Mouse (Mus musculus) ES-CJ7 (cell line): ENCODE results near the gene Ube2d1.

Experiments used
- DNase-seq: peaks from one replicate; pipeline ENCODE4 v3.0.0; 2011; ENCODE audit warnings: low read depth, low spot score

Gene Ube2d1

DNA sequence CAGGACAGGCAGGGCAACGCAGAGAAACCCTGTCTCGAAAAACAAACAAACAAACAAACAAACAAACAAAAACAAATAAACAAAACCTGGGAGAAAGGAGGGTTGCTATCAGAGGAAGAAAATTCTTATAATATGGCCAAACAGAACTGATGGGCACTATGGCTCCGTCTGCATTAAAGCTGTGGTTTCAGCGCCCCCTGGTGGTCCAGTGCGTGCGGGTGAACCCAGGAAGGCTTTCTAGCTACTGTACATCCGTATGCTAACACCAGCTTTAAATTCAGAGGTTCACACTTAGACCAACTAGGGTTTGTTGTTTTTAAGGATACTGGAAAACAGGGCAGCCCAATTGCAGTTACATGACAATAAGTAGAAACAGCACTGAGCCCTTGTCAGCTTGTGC is 59.2 kb downstream of the Ube2d1 start:
- peak; percentile 72 for DNase-seq

DNA sequence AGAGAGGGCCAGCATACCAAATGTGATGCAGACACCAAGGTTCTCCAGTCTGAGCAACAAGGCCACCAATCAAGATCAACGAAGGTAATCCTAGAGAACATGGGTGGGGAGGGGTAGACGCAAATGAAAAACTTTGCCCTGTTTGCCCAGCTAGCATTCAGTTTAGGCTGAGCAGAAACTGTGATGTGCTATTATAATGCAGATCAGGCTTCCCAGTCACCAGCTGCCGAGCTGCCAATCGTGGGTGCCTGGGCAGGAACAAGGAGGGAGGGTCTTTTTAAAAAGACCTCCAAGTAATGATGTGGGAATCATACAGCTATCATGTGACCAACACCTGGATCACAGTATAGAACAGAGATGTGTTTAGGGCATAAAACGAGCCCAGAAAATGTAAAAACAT is 62.0 kb downstream of the Ube2d1 start:
- no peak for DNase-seq

DNA sequence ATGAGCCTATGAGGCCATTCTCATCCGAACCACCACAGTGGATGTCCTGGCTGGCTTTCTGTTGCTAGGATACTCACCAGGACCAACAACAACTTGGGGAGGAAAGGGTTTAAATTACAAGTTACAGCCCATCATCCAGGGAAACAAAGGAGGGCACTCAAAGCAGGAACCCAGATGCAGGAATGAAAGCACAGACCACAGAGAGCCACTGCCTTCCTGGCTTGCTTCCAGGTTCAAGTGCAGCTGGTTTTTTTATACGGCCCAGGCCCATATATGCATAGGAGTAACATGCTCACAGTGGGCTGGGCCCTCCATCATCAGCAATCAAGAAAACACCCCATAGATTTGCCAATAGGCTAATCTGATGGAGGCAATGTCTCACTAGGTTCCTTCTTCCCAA is 62.4 kb downstream of the Ube2d1 start:
- peak; percentile 25 for DNase-seq

DNA sequence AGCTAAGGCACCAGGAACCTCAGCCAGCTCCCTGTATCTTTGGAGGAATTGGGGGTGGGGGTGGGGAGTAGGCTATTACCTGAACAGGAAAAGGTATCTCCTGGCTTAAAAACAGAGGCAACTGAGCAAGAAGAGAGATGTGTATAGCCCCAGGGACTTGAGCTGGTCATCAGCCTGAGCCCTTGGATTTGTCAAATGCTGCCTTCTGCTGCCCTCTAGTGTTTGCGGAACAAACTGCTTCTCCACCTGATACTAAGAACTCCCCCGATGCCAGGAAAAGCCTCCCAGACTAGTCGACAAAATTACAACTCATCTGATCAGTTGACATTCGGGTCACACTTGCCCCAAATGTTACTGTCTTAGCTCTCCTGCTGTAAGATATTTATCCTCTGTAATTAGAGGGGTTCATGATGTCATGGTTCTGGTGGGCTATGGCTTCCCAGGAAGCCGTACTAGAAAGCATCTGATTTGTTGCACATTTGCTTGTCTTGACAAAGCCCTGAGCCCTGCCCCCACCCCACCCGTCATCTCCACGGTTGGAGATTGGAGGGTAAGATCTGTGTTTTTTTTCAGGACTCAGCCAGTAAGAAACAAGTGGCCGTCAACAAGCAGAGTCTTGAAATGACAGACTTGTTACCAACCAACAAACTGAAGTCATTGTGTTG is 66.7 kb downstream of the Ube2d1 start:
- peak; percentile 85 for DNase-seq

DNA sequence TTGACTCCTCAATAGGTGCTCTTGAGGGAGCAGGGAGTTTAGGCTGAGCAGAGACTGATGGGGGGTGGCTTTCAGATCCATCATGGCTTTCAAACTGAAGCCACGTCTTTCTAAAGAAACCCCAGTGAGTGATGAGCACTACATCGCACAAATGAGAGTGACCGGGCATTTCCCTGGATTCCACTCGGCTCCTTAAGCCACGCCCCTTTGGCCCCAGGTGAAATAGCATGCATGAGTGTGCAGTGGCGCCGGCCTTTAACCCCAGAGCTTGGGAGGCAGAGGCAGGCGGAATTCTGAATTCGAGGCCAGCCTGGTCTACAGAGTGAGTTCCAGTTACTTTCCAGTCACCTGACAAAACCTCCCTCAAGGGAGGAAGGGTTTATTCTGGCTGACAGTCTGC is 69.1 kb downstream of the Ube2d1 start:
- no peak for DNase-seq
